Comparison of ENCODE assay signal across 27 mouse cellular contexts in genomic region chr5:148862136-148862535, GRCm38 (mm10).
DNase-seq lines count a peak whose midpoint lies in the region; ATAC-seq lines count a peak whose summit lies in the region.
"Had no signal": no experiment of that assay in that cellular context is flagged by ENCODE, and none has a peak within 500 bp of the region (broad histone marks: within the 10 kb centered on the region; RNA-seq: fewer than 3 reads in every experiment).

No protein-coding gene starts in this region.

- peak overlapping the region; percentile 79; the same call in 1 of the 2 replicates for H3K27ac ChIP-seq in forebrain, embryonic 10.5 days
- no peak overlapping the region for H3K27ac ChIP-seq in forebrain, embryonic 11.5 days (ENCODE audit: low read depth, low read length)
- H3K27ac ChIP-seq in liver, embryonic 11.5 days (ENCODE audit: low read depth, low read length): no peak overlapping the region
- no peak overlapping the region for H3K27ac ChIP-seq in liver, embryonic 12.5 days
- H3K27ac ChIP-seq: heart, adult 2 months; hindbrain, embryonic 13.5 days; limb, embryonic 13.5 days; liver, embryonic 14.5 days; lung, embryonic 15.5 days had no signal

- no peak for ATAC-seq in forebrain, embryonic 11.5 days (replicated peaks; ENCODE audit: low FRiP score)
- ATAC-seq in liver, embryonic 11.5 days (replicated peaks; ENCODE audit: low FRiP score): 0 out of 2 replicates have a peak, but pooled peaks have one; percentile 45
- no peak for ATAC-seq in liver, embryonic 12.5 days
- ATAC-seq in erythroblast, adult 5-6 weeks (replicated peaks; ENCODE audit: low FRiP score, poor library complexity, severe bottlenecking): peak; percentile 68; the same call in 1 of the 2 replicates
- ATAC-seq in megakaryocyte progenitor cell, adult 5-6 weeks (replicated peaks; ENCODE audit: poor library complexity): peak; percentile 68
- no peak for ATAC-seq in inflammation-experienced regulatory T-cells, adult 6 months
- ATAC-seq: activated CD4-positive, CD25-positive, alpha-beta regulatory T cell, adult 4 months; CD4-positive, CD25-positive, alpha-beta regulatory T cell, adult 4 months; midbrain, embryonic 16.5 days had no signal

- H3K9ac ChIP-seq in forebrain, embryonic 11.5 days (ENCODE audit: low read length): no peak overlapping the region
- H3K9ac ChIP-seq in liver, embryonic 11.5 days (ENCODE audit: low read depth, low read length): no peak overlapping the region
- no peak overlapping the region for H3K9ac ChIP-seq in liver, embryonic 12.5 days
- H3K9ac ChIP-seq: hindbrain, embryonic 13.5 days; limb, embryonic 13.5 days; liver, embryonic 14.5 days; lung, embryonic 15.5 days had no signal

- WGBS in forebrain, embryonic 10.5 days: 84% methylated on average over 8 of the region's 8 CpGs
- 78% methylated on average over 8 of the region's 8 CpGs for WGBS in forebrain, embryonic 11.5 days
- 50% methylated on average over 8 of the region's 8 CpGs for WGBS in liver, embryonic 11.5 days
- 37% methylated on average over 8 of the region's 8 CpGs for WGBS in liver, embryonic 12.5 days (ENCODE audit: insufficient replicate concordance)

- DNase-seq in forebrain, embryonic 10.5 days (ENCODE audit: extremely low spot score, low spot score): no peak
- DNase-seq in forebrain, embryonic 11.5 days (ENCODE audit: low spot score): no peak
- no peak for DNase-seq in liver, embryonic 11.5 days (ENCODE audit: low spot score)
- DNase-seq in lung, adult 18-20 months: no peak
- DNase-seq: adrenal gland, adult 8-10 months; cerebellum, adult 2 months; cerebellum, postnatal 36 days; gastrocnemius, postnatal 25 days; heart, adult 2 months; heart, postnatal 36 days; kidney, adult 9 months; kidney, postnatal 14 days; lung, postnatal 36 days; right cerebral cortex, adult 18-20 months; thymus, adult 18-20 months; thymus, postnatal 36 days had no signal

- H3K9me3 ChIP-seq in forebrain, embryonic 10.5 days: no peaks in the 10 kb centered on the region
- no peaks in the 10 kb centered on the region for H3K9me3 ChIP-seq in forebrain, embryonic 11.5 days (ENCODE audit: control insufficient read depth, low read length)
- no peaks in the 10 kb centered on the region for H3K9me3 ChIP-seq in liver, embryonic 11.5 days (ENCODE audit: control insufficient read depth, low read length)
- H3K9me3 ChIP-seq in liver, embryonic 12.5 days (replicated peaks): no peaks in the 10 kb centered on the region
- H3K9me3 ChIP-seq: hindbrain, embryonic 13.5 days; limb, embryonic 13.5 days; lung, embryonic 15.5 days had no signal

- no peaks in the 10 kb centered on the region for H3K27me3 ChIP-seq in forebrain, embryonic 10.5 days (ENCODE audit: poor library complexity, severe bottlenecking)
- H3K27me3 ChIP-seq in forebrain, embryonic 11.5 days (ENCODE audit: control insufficient read depth, insufficient read depth, low read length): no peaks in the 10 kb centered on the region
- no peaks in the 10 kb centered on the region for H3K27me3 ChIP-seq in liver, embryonic 11.5 days (replicated peaks; ENCODE audit: control insufficient read depth, insufficient read depth, low read length)
- peaks cover 3% of the 10 kb centered on the region; the same call in 1 of the 2 replicates for H3K27me3 ChIP-seq in liver, embryonic 12.5 days (replicated peaks)
- H3K27me3 ChIP-seq: hindbrain, embryonic 13.5 days; limb, embryonic 13.5 days; lung, embryonic 15.5 days had no signal

- peaks cover 46% of the 10 kb centered on the region for H3K4me1 ChIP-seq in forebrain, embryonic 10.5 days
- H3K4me1 ChIP-seq in forebrain, embryonic 11.5 days (replicated peaks; ENCODE audit: control insufficient read depth, insufficient read depth, low read length): peaks cover 5% of the 10 kb centered on the region
- peaks cover 5% of the 10 kb centered on the region; the same call in 1 of the 2 replicates for H3K4me1 ChIP-seq in liver, embryonic 11.5 days (replicated peaks; ENCODE audit: control insufficient read depth, insufficient read depth, low read length)
- H3K4me1 ChIP-seq in liver, embryonic 12.5 days: peaks cover 26% of the 10 kb centered on the region

- no peak overlapping the region for H3K4me3 ChIP-seq in forebrain, embryonic 10.5 days
- no peak overlapping the region for H3K4me3 ChIP-seq in forebrain, embryonic 11.5 days (ENCODE audit: low read depth, low read length)
- no peak overlapping the region for H3K4me3 ChIP-seq in liver, embryonic 11.5 days (ENCODE audit: low read depth, low read length)
- no peak overlapping the region for H3K4me3 ChIP-seq in liver, embryonic 12.5 days
- H3K4me3 ChIP-seq: heart, adult 2 months; hindbrain, embryonic 13.5 days; limb, embryonic 13.5 days; lung, embryonic 15.5 days had no signal

- no peaks in the 10 kb centered on the region for H3K36me3 ChIP-seq in forebrain, embryonic 10.5 days (replicated peaks)
- no peaks in the 10 kb centered on the region for H3K36me3 ChIP-seq in forebrain, embryonic 11.5 days (ENCODE audit: control insufficient read depth, insufficient read depth, low read length)
- no peaks in the 10 kb centered on the region for H3K36me3 ChIP-seq in liver, embryonic 11.5 days (ENCODE audit: control insufficient read depth, insufficient read depth, low read length)
- H3K36me3 ChIP-seq in liver, embryonic 12.5 days: no peaks in the 10 kb centered on the region
- H3K36me3 ChIP-seq: hindbrain, embryonic 13.5 days; limb, embryonic 13.5 days; lung, embryonic 15.5 days had no signal

- H3K4me2 ChIP-seq in forebrain, embryonic 11.5 days (ENCODE audit: low read depth, low read length, severe bottlenecking): no peak overlapping the region
- no peak overlapping the region for H3K4me2 ChIP-seq in liver, embryonic 11.5 days
- H3K4me2 ChIP-seq in liver, embryonic 12.5 days: no peak overlapping the region
- H3K4me2 ChIP-seq: hindbrain, embryonic 13.5 days; limb, embryonic 13.5 days; lung, embryonic 15.5 days had no signal

Comparison
In these comparisons a context has a peak if more than half of its experiments do, and no peak if none do; other contexts are left out.
1. ATAC-seq: peak in liver, embryonic 11.5 days (single experiment), erythroblast, adult 5-6 weeks (single experiment) and megakaryocyte progenitor cell, adult 5-6 weeks (single experiment); none in forebrain, embryonic 11.5 days (single experiment), liver, embryonic 12.5 days (single experiment) and inflammation-experienced regulatory T-cells, adult 6 months (single experiment).